In the genomic region with DNA sequence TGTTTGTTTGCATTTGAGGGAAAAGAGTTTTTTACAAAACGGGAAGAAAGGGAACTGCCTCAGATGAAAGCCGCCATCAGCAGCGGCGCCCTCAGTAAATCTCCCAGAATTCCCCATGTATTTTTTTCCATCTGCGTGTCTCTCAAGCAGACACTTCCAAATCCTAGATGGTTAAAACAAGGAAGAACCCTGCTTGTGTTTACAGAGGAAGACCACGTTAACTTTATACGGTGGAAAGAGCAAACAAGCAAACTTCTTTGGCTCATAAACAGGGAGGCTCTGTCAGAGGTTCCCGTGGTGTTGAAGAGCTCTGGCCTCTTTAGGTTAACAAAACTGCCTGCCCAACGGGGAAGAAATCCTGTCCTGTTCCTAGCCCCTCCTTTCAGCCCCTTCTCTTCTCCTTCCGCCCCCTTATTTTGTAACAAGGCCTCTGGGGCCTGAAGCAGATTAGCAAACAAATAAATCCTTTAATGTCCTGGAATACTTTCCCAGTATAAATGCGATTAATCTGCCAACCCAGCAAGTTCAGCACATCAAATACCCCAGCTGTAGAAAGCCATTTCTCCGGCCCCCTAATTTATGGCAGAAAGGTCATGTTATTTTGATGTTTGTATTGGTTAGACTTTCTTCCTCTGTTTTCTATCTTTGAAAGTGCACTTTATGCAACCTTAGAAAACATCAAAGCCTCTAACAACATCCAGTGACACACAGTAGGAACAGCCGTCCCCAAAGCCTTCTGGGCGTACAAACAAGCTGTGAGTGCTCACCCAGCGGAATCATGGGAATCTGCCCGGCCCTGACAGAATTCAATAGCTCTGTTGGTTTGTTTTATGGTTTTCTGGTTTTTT, we compare ENCODE assay signal across 7 mouse cellular contexts. TPM values are rescaled to one million over a fixed set of nuclear protein-coding genes. Genes with fewer than 3 reads are reported as not detected.
DNase-seq lines count a peak whose midpoint lies in the region; ATAC-seq and TF ChIP-seq lines count a peak whose summit lies in the region.

No protein-coding gene starts in this region.

- peak overlapping the region; percentile 55 for H3K9ac ChIP-seq in embryonic facial prominence, embryonic 13.5 days
- peak overlapping the region; percentile 25; the same call in 1 of the 2 replicates for H3K9ac ChIP-seq in heart, adult 2 months (ENCODE audit: low read depth, low read length)
- H3K9ac ChIP-seq in kidney, postnatal 0 days (ENCODE audit: low read depth, low read length): 0 out of 2 replicates have a peak overlapping the region, but pooled peaks have one; percentile 10

- intact Hi-C loops in heart, adult 2 months (cut with DNase I): loop anchor here (1.0 to 5.0 kb wide), 5 partner anchors 18 to 390 kb away; a partner anchor contains a TSS

- WGBS in embryonic facial prominence, embryonic 13.5 days: 23% methylated on average over 16 of the region's 16 CpGs
- WGBS in heart, adult 2 months: 36% methylated on average over 16 of the region's 16 CpGs
- 23% methylated on average over 16 of the region's 16 CpGs for WGBS in kidney, postnatal 0 days

- peak overlapping the region; percentile 26 for H3K4me3 ChIP-seq in embryonic facial prominence, embryonic 13.5 days
- peak overlapping the region; percentile 27 for H3K4me3 ChIP-seq in heart, adult 2 months
- H3K4me3 ChIP-seq in kidney, postnatal 0 days (replicated peaks; ENCODE audit: low read depth, low read length): no peak overlapping the region

- H3K9me3 ChIP-seq in embryonic facial prominence, embryonic 13.5 days: no peaks in the 10 kb centered on the region
- H3K9me3 ChIP-seq in kidney, postnatal 0 days (replicated peaks; ENCODE audit: low read length): no peaks in the 10 kb centered on the region

- DNase-seq in heart, adult 2 months: no peak
- peak; percentile 93 for DNase-seq in kidney, postnatal 0 days (ENCODE audit: low spot score)
- DNase-seq in neural tube, embryonic 10.5 days (ENCODE audit: extremely low spot score, low spot score): peak; percentile 23
- DNase-seq in gastrocnemius, postnatal 4 days (ENCODE audit: low spot score in 2 of 2): no peak
- DNase-seq in frontal cortex, postnatal 14 days (ENCODE audit: low spot score in 2 of 2): no peak

- H3K36me3 ChIP-seq in embryonic facial prominence, embryonic 13.5 days: no peaks in the 10 kb centered on the region
- peaks cover 4% of the 10 kb centered on the region; the same call in 1 of the 2 replicates for H3K36me3 ChIP-seq in heart, adult 2 months (ENCODE audit: control insufficient read depth, insufficient read depth, low read length)
- no peaks in the 10 kb centered on the region for H3K36me3 ChIP-seq in kidney, postnatal 0 days (ENCODE audit: insufficient read depth, low read length)

- peak overlapping the region; percentile 52 for H3K4me2 ChIP-seq in embryonic facial prominence, embryonic 13.5 days
- peak overlapping the region; percentile 37 for H3K4me2 ChIP-seq in kidney, postnatal 0 days (ENCODE audit: low read length)

- TF ChIP-seq EP300 in heart, adult 2 months (IDR thresholded peaks at IDR 0.05; ENCODE audit: insufficient read depth, low read depth, low read length): no peak

- no peaks in the 10 kb centered on the region for H3K79me2 ChIP-seq in heart, adult 2 months (replicated peaks; ENCODE audit: control insufficient read depth, insufficient read depth, low read length)

- TF ChIP-seq CTCF in heart, adult 2 months (IDR thresholded peaks at IDR 0.05): no peak
- TF ChIP-seq CTCF in kidney, postnatal 0 days (IDR thresholded peaks at IDR 0.05; ENCODE audit: low read depth): no peak

- no peak for ATAC-seq in embryonic facial prominence, embryonic 13.5 days (ENCODE audit: insufficient number of reproducible peaks, insufficient read depth, low FRiP score, low TSS enrichment, low read depth)
- ATAC-seq in kidney, postnatal 0 days (replicated peaks; ENCODE audit: low FRiP score, low read depth): peak; percentile 46; the same call in 1 of the 2 replicates
- ATAC-seq in monocyte, adult 5-6 weeks (replicated peaks; ENCODE audit: insufficient number of reproducible peaks, low FRiP score, low TSS enrichment, poor library complexity, severe bottlenecking): no peak

- no peak; the same call in 1 of the 2 replicates for TF ChIP-seq POLR2A in heart, adult 2 months (IDR thresholded peaks at IDR 0.05; ENCODE audit: insufficient read depth, low read depth, low read length)

- H3K27me3 ChIP-seq in embryonic facial prominence, embryonic 13.5 days: no peaks in the 10 kb centered on the region
- no peaks in the 10 kb centered on the region for H3K27me3 ChIP-seq in heart, adult 2 months (ENCODE audit: control insufficient read depth, insufficient read depth, low read length)
- H3K27me3 ChIP-seq in kidney, postnatal 0 days (ENCODE audit: insufficient read depth, low read length): no peaks in the 10 kb centered on the region

- peak overlapping the region; percentile 88 for H3K27ac ChIP-seq in embryonic facial prominence, embryonic 13.5 days
- H3K27ac ChIP-seq in heart, adult 2 months: peak overlapping the region; percentile 87
- peak overlapping the region; percentile 87 for H3K27ac ChIP-seq in kidney, postnatal 0 days

- peaks cover 23% of the 10 kb centered on the region for H3K4me1 ChIP-seq in embryonic facial prominence, embryonic 13.5 days
- H3K4me1 ChIP-seq in heart, adult 2 months (ENCODE audit: control insufficient read depth, insufficient read depth, low read length): peaks cover 7% of the 10 kb centered on the region
- no peaks in the 10 kb centered on the region for H3K4me1 ChIP-seq in kidney, postnatal 0 days (replicated peaks; ENCODE audit: insufficient read depth, low read length)

RNA-seq across cellular contexts. Expression of a gene that starts 52.8 kb away (rescaled TPM):
- 12.6 TPM in 2 replicates for polyA plus RNA-seq in embryonic facial prominence, embryonic 13.5 days (2015; fragmentation: Nextera tagmentation; extraction: Ambion mirVana)
- 10 to 100 TPM; 20.7 to 28.8 TPM for total RNA-seq in heart, adult 2 months (2021)
- 34.6 and 38.1 TPM in 2 replicates for polyA plus RNA-seq in heart, adult 2 months (2012; rRNA removed)
- 31.8 and 39.6 TPM in 2 replicates for polyA plus RNA-seq in kidney, postnatal 0 days (2015; fragmentation: Nextera tagmentation; extraction: Ambion mirVana)
- total RNA-seq in gastrocnemius, postnatal 4 days (2021): 10 to 100 TPM; 67.4 to 74.2 TPM
- total RNA-seq in monocyte, adult 5-6 weeks (2017): 0.48 to 0.96 TPM in 2 of 3 replicates, not detected in the other

Comparison
In these comparisons a context has a peak if more than half of its experiments do, and no peak if none do; other contexts are left out.
1. DNase-seq: peak in kidney, postnatal 0 days (single experiment) and neural tube, embryonic 10.5 days (single experiment); none in heart, adult 2 months (0 of 2), gastrocnemius, postnatal 4 days (0 of 2) and frontal cortex, postnatal 14 days (0 of 2).
2. RNA of a gene that starts 52.8 kb away (total RNA-seq): 67.4 to 74.2 TPM in gastrocnemius, postnatal 4 days and 20.7 to 28.8 TPM in heart, adult 2 months; 0.48 to 0.96 TPM in monocyte, adult 5-6 weeks; every median in the first group is over 10 times any median in the second.
3. Peak in every context shown above with its lines, with median percentiles within 50 percentile points of each other: H3K27ac ChIP-seq and H3K9ac ChIP-seq.